Mouse (Mus musculus) spleen, adult 2 months (tissue): ENCODE measurements at regions not wholly inside any gene's neighbourhood (a gene's known extent, or its start where the extent isn't known, plus 50 kb on each side); places are given as distances from the start of the nearest gene placed in this dataset.

Experiments used
- CTCF ChIP-seq: fragments of 200-500 bp; IDR thresholded peaks from 2 replicates; pipeline ENCODE4 v1.5.1; 2011; ENCODE audit warnings: mild to moderate bottlenecking, inconsistent platforms; ENCODE audit not compliant: insufficient read depth, insufficient read length, insufficient replicate concordance; ENCODE audit errors: extremely low read depth
- POLR2A ChIP-seq: fragments of 200-500 bp; IDR thresholded peaks from 2 replicates; pipeline ENCODE4 v1.6.1; 2011; ENCODE audit warnings: low read depth, low read length, inconsistent platforms

- no peak for TF ChIP-seq CTCF
- TF ChIP-seq POLR2A: no peak
Measured at GRCm38 (mm10) chr16:93353971-93354370, 249.9 kb downstream of the Setd4 start.
